Mouse (Mus musculus): ENCODE data around the gene Ucp1. TPM values are rescaled to one million over a fixed set of nuclear protein-coding genes. Genes with fewer than 3 reads are reported as not detected.

Gene Ucp1
- polyA plus RNA-seq, 1 experiment from 2014 or later: not detected

Other genes with a start within 250 kb of the Ucp1 start
- gene Tbc1d9, start 125.0 kb upstream of the Ucp1 start, polyA plus RNA-seq (2015; fragmentation: Nextera tagmentation; extraction: Ambion mirVana): 1.3 and 1.6 TPM in 2 replicates
- gene Gm10645, start 124.2 kb upstream of the Ucp1 start, polyA plus RNA-seq (2015; fragmentation: Nextera tagmentation; extraction: Ambion mirVana): 0.43 and 1.0 TPM in 2 replicates
- 10.0 and 11.6 TPM in 2 replicates for gene Elmod2, start 42.1 kb downstream of the Ucp1 start, polyA plus RNA-seq (2015; fragmentation: Nextera tagmentation; extraction: Ambion mirVana)
- gene Mgat4d, start 58.1 kb downstream of the Ucp1 start, polyA plus RNA-seq (2015; fragmentation: Nextera tagmentation; extraction: Ambion mirVana): not detected in 2 replicates
- gene Clgn, start 99.5 kb downstream of the Ucp1 start, polyA plus RNA-seq (2015; fragmentation: Nextera tagmentation; extraction: Ambion mirVana): 0.23 and 0.33 TPM in 2 replicates
- gene Scoc, start 168.0 kb downstream of the Ucp1 start, polyA plus RNA-seq (2015; fragmentation: Nextera tagmentation; extraction: Ambion mirVana): 99.2 and 106 TPM in 2 replicates
- not detected in 2 replicates for gene Olfr370, start 245.4 kb downstream of the Ucp1 start, polyA plus RNA-seq (2015; fragmentation: Nextera tagmentation; extraction: Ambion mirVana)

Measured in intestine, embryonic 16.5 days (tissue).